Mouse (Mus musculus) left cerebral cortex, adult 6 months (tissue): ENCODE results near the gene R3hdm4. TPM values are rescaled to one million over a fixed set of nuclear protein-coding genes. Genes with fewer than 3 reads are reported as not detected.

Source experiments
- long read RNA-seq, 2 experiments: library from polyadenylated mRNA; unstranded; transcript quantifications; one replicate each; pipeline ENCODE4 v2.0.0; 2019 to 2020
- polyA plus RNA-seq: library from polyadenylated mRNA; unstranded; fragments of <200 nt; fragmentation: Nextera tagmentation; gene quantifications from 2 replicates; pipeline ENCODE4 v1.2.3, GENCODE M21; 2021

Gene R3hdm4
- polyA plus RNA-seq: 220 and 307 TPM in 2 replicates
- long read RNA-seq, experiment 1, transcript R3hdm4-201 (8 exons, 1,898 nt): major isoform, 1,003 of 1,200 reads
- long read RNA-seq, experiment 1, partial matches to known transcripts: 41 of 1,200 reads
- long read RNA-seq, experiment 1, other reads (novel, unspliced or antisense): 154 of 1,200 reads
- long read RNA-seq, experiment 2, transcript R3hdm4-201 (8 exons, 1,898 nt): major isoform, 102 of 320 reads
- long read RNA-seq, experiment 2, partial matches to known transcripts: 26 of 320 reads
- long read RNA-seq, experiment 2, other reads (novel, unspliced or antisense): 192 of 320 reads

DNA sequence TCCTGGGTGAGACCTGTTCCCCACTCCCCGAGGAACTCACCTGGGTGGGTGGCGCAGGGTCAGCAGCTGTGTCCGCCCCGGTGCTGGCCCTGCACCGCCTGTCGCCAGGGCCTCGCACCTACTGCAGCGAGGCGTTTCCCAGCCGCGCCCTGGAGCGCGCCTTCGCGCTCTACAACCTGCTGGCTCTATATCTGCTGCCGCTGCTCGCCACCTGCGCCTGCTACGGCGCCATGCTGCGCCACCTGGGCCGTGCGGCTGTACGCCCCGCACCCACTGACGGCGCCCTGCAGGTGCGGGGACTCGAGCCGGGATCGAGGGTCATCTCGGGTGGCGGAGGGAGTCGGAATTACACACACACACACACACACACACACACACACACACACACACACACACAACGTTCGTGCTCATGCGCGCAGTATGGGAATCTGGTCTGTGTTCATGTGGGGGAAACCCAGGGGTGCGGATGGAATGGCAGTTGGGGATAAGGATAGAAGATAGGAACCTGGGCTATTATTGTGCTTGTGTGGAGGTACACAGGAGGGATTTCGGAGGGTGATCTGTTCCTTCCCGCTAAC lies at the start of gene R3hdm4:
TSS of gene R3hdm4 (minus strand) at position 251 of the 578 bp plus-strand sequence.

DNA sequence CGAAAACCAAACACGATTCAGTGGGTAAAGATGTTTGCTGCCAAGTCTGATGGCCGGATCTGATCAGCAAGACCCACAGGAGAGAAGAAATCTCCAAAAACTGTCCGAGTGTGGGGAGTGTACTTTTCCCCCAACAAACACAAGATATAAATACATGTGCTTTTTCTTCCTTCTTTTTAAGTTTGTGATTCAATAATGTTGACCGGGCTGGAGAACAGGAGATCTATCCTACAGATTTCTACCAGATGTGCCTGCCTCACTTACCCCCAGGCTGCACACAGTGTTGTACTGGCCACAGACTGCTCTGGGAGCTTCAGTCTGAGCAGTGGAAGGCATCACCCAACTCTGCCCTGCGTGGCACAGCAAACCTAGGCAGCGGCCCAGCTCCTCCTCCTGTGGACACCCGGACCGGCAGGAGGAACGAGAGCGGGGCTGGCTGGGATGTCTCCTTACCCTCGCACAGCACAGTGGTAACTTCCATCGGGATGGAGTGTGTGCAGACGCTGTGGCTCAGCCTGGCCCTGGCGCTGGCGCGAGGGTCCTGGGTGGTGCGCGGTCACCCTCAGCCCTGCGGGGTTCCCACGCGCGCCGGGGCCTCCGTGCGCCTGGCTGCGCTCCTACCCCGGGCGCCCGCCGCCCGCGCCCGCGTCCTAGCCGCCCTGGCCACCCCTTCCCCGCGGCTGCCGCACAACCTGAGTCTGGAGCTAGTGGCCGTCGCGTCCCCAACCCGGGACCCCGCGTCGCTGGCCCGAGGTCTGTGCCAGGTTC lies 49.6 kb upstream of the R3hdm4 start, which contains the start of gene Grin3b:
TSS of gene Grin3b (plus strand) at position 301 of the 768 bp plus-strand sequence.

DNA sequence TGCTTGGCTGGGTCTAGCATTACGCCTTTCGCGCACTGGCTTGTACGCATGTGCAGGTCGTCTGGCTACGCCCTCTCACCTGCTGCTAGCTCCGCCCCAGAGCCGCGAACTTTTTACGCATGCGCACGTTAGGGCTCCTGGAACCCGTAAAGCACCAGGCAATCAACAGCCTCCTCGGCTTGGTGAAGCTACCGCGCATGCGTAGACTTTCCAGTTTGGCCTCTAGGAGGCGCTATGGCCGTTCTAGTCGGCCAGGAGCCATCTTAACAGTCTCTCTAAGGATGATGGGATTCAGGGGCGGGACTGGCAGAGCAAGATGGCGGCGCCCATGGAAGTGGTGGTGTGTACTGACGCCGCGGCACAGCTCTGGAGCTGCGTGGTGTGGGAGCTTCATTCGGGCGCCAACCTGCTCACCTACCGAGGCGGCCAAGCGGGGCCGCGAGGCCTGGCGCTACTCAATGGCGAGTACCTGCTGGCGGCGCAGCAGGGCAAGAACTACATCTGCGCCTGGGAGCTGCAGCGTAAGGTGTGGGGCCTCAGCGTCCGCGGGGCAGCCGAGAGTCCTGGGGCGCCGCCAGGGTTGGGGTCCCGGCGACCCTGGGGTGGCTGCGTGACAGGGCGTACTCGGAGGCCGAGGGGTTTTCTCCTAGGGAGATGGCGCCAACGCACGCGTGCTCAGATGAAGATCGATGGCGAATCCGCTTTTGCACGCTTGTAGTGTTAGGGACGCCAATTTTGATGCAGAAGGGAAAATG lies 39.0 kb upstream of the R3hdm4 start, which contains the start of gene Wdr18:
TSS of gene Wdr18 (plus strand) at position 306 of the 755 bp plus-strand sequence.

DNA sequence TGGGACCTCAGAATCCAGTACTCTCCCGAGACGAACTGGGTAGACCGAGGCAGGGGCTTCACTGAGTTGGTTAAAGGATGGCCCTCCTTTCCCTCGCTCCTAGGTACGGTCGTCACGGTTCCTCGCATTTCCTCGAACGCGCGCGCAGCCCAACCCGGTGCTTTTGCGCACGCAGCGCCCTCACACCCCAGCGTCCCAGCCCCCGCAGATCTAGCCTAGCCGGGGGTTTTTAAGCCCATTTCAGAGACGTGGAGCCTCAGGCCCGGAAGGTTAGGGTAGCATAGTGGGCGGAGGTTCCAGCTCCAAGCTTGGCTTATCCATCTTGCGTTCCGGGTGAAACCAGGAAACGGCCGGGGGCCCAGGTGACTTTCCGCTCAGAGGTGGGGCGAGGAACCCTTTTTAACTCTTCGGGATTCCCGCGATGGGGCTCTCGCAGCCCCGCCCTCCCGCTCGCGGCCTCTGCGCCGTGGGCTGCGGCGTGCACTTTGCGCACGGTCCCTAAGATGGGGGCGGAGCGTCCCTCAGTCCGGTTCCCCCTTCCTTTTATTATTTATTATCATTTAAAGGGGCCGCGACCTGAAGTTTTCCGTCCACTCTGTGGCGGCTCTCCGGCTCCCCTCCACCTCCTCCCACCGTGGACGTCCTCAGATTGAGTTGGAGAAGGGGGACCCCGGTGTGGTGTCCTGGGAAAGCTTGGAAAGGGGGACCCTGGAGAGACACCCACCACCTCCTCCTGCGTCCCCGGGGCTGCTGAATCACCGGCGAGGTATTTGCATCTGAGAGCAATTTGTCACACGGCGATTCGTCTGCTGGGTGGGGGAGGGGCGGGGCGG lies 5.7 kb upstream of the R3hdm4 start, which contains the start of gene Arid3a:
TSS of gene Arid3a (plus strand) at position 553 of the 833 bp plus-strand sequence.

DNA sequence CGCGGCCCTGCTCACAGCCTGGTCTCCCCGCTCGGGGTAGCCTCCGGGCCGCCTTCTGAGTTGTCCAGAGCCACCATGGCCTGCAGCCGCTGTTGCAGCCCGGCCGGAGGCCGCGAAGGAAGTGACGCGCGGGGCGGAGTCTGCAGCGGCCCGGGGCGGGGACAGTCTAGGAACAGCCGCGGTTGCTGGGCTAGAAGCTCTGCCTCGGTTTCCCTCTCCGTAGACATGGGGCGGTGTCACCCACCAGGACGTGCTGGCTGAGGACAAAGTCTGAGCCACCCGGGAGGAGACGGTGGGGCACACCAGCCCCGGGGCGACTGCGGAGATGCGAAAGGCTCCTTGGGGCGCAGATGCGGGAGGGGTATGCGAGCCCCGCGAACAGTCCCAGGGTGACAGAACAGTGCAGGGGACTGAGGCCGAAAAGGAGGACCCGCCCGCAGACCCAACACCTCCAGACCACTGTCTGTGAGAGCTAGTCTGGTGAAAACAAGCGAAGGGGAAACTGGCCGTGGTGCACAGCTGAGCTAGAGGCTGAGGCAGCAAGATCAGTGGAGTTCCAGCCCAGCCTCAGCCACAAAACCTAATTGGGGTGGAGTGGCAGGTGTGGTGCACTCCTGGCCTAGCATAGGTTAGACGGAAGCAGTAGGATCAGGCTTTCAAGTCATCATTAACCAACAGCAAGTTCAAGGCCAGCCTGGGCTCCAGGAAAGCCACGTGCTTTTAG lies 4.0 kb downstream of the R3hdm4 start, which contains the start of gene Kiss1r:
TSS of gene Kiss1r (plus strand) at position 164 of the 724 bp plus-strand sequence.

DNA sequence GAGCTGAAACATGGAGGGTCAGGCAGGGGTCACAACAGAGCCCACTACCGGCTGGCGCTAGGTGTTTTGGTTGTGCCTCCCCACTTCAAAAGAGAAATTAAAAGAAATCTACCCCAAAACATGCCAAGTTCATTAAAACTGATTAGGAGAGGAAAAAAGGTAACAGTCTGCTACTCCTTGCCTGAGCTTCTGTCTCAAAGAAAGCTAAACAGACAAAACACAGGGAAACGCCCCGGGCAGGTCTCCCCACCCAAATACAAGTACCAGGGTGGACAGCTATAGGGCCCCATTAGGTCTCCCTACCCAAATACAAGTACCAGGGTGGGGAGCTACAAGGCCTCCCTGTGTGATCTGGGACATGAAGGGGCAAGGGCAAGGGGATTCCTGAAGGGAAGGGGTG lies 10.5 kb downstream of the R3hdm4 start, which contains the start of gene Gm26602:
TSS of gene Gm26602 (plus strand) at position 301 of the 400 bp plus-strand sequence.

DNA sequence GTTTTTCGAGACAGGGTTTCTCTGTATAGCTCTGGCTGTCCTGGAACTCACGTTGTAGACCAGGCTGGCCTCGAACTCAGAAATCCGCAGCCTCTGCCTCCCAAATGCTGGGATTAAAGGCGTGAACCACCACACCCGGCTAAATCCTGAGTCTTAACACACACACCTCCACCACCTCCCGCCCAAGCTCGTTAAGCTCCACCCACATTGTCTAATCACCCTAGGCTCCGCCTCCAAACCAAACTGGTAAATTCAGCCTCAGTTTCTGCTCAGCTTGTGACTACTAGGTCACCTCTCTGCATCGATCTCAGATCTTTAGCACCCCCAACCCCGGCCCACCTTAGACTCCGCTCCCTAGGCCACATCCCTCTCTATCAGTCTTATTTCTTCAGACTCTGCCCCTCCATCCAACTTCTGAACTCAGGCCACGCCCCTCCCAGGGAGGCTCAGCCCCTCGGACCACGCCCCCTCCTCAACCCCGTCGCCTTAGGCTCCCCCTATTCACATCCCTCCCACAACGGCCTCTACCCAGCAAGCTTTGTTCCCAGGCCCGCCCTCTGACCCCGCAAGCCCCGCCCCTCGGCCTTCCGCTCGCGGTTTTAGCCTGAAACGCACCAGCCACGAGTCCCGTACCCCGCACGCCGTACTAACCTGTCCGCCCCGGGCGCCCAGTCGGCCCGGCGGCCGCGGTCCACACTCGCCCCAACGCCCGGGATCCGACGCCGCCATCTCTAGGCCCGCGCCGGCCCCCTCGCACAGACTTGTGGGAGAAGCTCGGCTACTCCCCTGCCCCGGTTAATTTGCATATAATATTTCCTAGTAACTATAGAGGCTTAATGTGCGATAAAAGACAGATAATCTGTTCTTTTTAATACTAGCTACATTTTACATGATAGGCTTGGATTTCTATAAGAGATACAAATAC lies 12.6 kb downstream of the R3hdm4 start, which contains the start of gene Med16:
TSS of gene Med16 (minus strand) at position 757 of the 925 bp plus-strand sequence.

DNA sequence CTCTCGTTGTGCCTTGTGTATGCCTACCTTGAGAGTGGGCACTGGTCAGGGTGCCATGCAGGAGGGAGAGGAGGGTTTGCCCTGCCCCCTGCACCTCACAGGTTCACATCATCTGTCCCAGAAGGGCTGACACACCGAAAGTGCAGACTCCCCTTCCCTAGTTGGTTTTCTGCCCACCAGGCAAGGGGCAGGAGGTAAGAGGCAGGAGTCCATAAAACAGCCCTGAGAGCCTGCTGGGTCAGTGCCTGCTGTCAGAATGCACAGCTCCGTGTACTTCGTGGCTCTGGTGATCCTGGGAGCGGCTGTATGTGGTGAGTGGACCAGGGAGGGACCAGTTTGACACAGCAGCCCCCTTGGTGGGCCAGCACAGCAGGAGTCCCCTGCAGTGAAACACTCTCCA lies 30.3 kb downstream of the R3hdm4 start, which contains the start of gene Cfd:
TSS of gene Cfd (plus strand) at position 184 of the 400 bp plus-strand sequence.

DNA sequence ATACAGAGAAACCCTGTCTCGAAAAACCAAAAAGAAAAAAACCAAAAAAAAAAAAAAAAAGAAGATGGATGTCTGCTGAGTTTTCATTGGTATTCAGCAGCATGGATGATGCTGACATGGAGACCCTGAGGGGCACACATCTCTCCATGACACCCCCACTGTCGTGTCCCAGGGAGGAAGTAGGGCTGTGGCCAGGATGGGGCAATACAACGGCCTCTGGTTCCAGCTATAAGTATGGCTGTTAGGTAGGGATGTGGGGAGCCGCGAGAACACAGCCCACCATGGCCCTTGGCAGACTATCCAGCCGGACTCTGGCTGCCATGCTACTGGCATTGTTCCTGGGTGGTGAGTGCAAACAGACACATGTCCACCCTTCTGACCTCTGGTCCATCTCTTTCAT lies 35.0 kb downstream of the R3hdm4 start, which contains the start of gene Elane:
TSS of gene Elane (plus strand) at position 194 of the 400 bp plus-strand sequence.

DNA sequence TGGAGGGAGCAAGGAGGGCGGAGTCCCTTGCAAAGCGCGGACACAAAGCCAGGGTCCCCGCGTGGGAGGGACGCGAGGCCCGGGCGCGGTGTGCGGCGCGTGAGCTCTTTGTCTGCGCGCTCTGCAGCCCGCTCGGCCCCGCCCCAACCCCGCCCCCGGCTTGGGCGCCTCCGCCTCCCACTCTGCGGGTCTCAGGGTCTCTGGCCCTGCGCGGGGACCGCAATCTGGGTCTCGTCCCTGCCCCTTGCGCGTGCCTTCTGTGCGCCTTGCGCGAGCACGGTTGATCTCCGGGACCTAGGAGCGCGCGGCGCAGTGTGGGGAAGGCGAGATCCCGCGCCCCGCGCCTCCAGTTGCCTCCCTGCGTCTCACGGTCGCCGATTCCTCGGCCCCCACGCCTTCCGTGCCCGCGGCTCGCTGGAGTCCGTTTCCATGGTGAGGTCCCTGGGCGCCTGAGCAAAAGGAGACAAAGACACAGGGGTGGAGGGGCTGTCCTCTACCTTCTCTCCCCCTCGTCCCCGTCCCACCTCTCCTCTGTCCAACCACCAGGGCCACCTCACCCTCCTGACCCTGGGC lies 46.6 kb downstream of the R3hdm4 start, which contains the start of the genes Prtn3 and Plppr3:
TSS of gene Prtn3 (plus strand) at position 187 of the 573 bp plus-strand sequence.
TSS of gene Plppr3 (minus strand) at position 345 of the 573 bp plus-strand sequence.

Other genes starting within 250 kb of the R3hdm4 start
- 20.2 and 34.0 TPM in 2 replicates for gene Cdc34, start 239.0 kb downstream of the R3hdm4 start, polyA plus RNA-seq
- gene Gzmm, start 232.2 kb downstream of the R3hdm4 start, polyA plus RNA-seq: 0.33 and 0.59 TPM in 2 replicates
- gene Bsg, start 216.7 kb downstream of the R3hdm4 start, polyA plus RNA-seq: 1,192 and 1,209 TPM in 2 replicates
- gene Hcn2, start 204.6 kb downstream of the R3hdm4 start, polyA plus RNA-seq: 2.8 and 11.0 TPM in 2 replicates
- 16.1 and 23.3 TPM in 2 replicates for gene Polrmt, start 174.6 kb downstream of the R3hdm4 start, polyA plus RNA-seq
- 5.9 and 7.2 TPM in 2 replicates for gene Fgf22, start 166.1 kb downstream of the R3hdm4 start, polyA plus RNA-seq
- gene Rnf126, start 154.3 kb downstream of the R3hdm4 start, polyA plus RNA-seq: 8.2 and 82.8 TPM in 2 replicates
- 1.2 and 1.8 TPM in 2 replicates for gene Fstl3, start 143.9 kb downstream of the R3hdm4 start, polyA plus RNA-seq
- 1.1 and 2.3 TPM in 2 replicates for gene Prss57, start 130.2 kb downstream of the R3hdm4 start, polyA plus RNA-seq
- gene Palm, start 127.6 kb downstream of the R3hdm4 start, polyA plus RNA-seq: 53.6 and 165 TPM in 2 replicates
- gene Misp, start 100.2 kb downstream of the R3hdm4 start, polyA plus RNA-seq: 0.13 and 0.25 TPM in 2 replicates
- gene Ptbp1, start 66.8 kb downstream of the R3hdm4 start, polyA plus RNA-seq: 15.2 and 16.7 TPM in 2 replicates
- gene Prtn3, start 46.7 kb downstream of the R3hdm4 start, polyA plus RNA-seq: 5.8 and 7.2 TPM in 2 replicates
- 33.9 and 47.5 TPM in 2 replicates for gene Plppr3, start 46.6 kb downstream of the R3hdm4 start, polyA plus RNA-seq
- not detected in 2 replicates for gene Elane, start 35.0 kb downstream of the R3hdm4 start, polyA plus RNA-seq
- not detected in 2 replicates for gene Cfd, start 30.4 kb downstream of the R3hdm4 start, polyA plus RNA-seq
- 30.8 and 51.7 TPM in 2 replicates for gene Med16, start 12.3 kb downstream of the R3hdm4 start, polyA plus RNA-seq
- gene Gm26602, start 10.4 kb downstream of the R3hdm4 start, polyA plus RNA-seq: not detected in 2 replicates
- 4.6 and 5.7 TPM in 2 replicates for gene Kiss1r, start 4.2 kb downstream of the R3hdm4 start, polyA plus RNA-seq
- gene Arid3a, start 5.8 kb upstream of the R3hdm4 start, polyA plus RNA-seq: 1.3 and 1.9 TPM in 2 replicates
- gene Wdr18, start 38.9 kb upstream of the R3hdm4 start, polyA plus RNA-seq: 71.4 and 97.3 TPM in 2 replicates
- 0.11 and 0.25 TPM in 2 replicates for gene Grin3b, start 49.5 kb upstream of the R3hdm4 start, polyA plus RNA-seq
- gene Tmem259, start 63.1 kb upstream of the R3hdm4 start, polyA plus RNA-seq: 15.5 and 16.3 TPM in 2 replicates
- 9.0 and 11.4 TPM in 2 replicates for gene Cnn2, start 67.4 kb upstream of the R3hdm4 start, polyA plus RNA-seq
- 1.4 and 1.5 TPM in 2 replicates for gene Abca7, start 75.3 kb upstream of the R3hdm4 start, polyA plus RNA-seq
- gene Arhgap45, start 95.4 kb upstream of the R3hdm4 start, polyA plus RNA-seq: 1.1 and 1.3 TPM in 2 replicates
- gene Polr2e, start 118.6 kb upstream of the R3hdm4 start, polyA plus RNA-seq: 196 and 262 TPM in 2 replicates
- gene Gpx4, start 126.0 kb upstream of the R3hdm4 start, polyA plus RNA-seq: 1,067 and 1,120 TPM in 2 replicates
- gene Sbno2, start 184.4 kb upstream of the R3hdm4 start, polyA plus RNA-seq: 2.7 and 3.4 TPM in 2 replicates
- 13.1 and 20.8 TPM in 2 replicates for gene Stk11, start 194.6 kb upstream of the R3hdm4 start, polyA plus RNA-seq
- gene Atp5d, start 217.4 kb upstream of the R3hdm4 start, polyA plus RNA-seq: 898 and 915 TPM in 2 replicates
- gene Cbarp, start 219.6 kb upstream of the R3hdm4 start, polyA plus RNA-seq: 43.4 and 61.5 TPM in 2 replicates
- 4.7 and 33.2 TPM in 2 replicates for gene Midn, start 227.1 kb upstream of the R3hdm4 start, polyA plus RNA-seq
- gene Cirbp, start 244.8 kb upstream of the R3hdm4 start, polyA plus RNA-seq: 150 and 175 TPM in 2 replicates